16 mouse cellular contexts compared by ENCODE assay signal in genomic region chr14:32016466-32016865, GRCm38 (mm10). TPM values are rescaled to one million over a fixed set of nuclear protein-coding genes. Genes with fewer than 3 reads are reported as not detected.
DNase-seq lines count a peak whose midpoint lies in the region; ATAC-seq and TF ChIP-seq lines count a peak whose summit lies in the region.
"Had no signal": no experiment of that assay in that cellular context is flagged by ENCODE, and none has a peak within 500 bp of the region (broad histone marks: within the 10 kb centered on the region; RNA-seq: fewer than 3 reads in every experiment).

No protein-coding gene starts in this region.

- intact Hi-C loops in gastrocnemius, adult 2 months (cut with DNase I) = no loop called here
- intact Hi-C loops in gastrocnemius, postnatal 14 days (cut with DNase I; ENCODE audit: low total_unique reads) = no loop called here

- TF ChIP-seq EP300 in stomach, postnatal 0 days (optimal IDR thresholded peaks at IDR 0.05) = no peak

- peak overlapping the region; percentile 76; the same call in 1 of the 2 replicates for H3K27ac ChIP-seq in gastrocnemius, adult 2 months
- H3K27ac ChIP-seq in forebrain, postnatal 0 days (ENCODE audit: low read depth, low read length) = peak overlapping the region; percentile 88
- H3K27ac ChIP-seq in limb, embryonic 13.5 days = peak overlapping the region; percentile 85; the same call in 1 of the 2 replicates
- H3K27ac ChIP-seq in midbrain, postnatal 0 days (ENCODE audit: low read depth, low read length) = peak overlapping the region; percentile 84
- no peak overlapping the region for H3K27ac ChIP-seq in stomach, postnatal 0 days (replicated peaks)
- H3K27ac ChIP-seq: liver, embryonic 14.5 days; stomach, embryonic 15.5 days had no signal

- no peaks in the 10 kb centered on the region for H3K27me3 ChIP-seq in forebrain, postnatal 0 days (ENCODE audit: insufficient read depth, low read length)
- no peaks in the 10 kb centered on the region for H3K27me3 ChIP-seq in limb, embryonic 13.5 days
- H3K27me3 ChIP-seq in midbrain, postnatal 0 days (ENCODE audit: insufficient read depth, low read length) = no peaks in the 10 kb centered on the region
- H3K27me3 ChIP-seq in stomach, postnatal 0 days (ENCODE audit: control insufficient read depth, insufficient read depth, low read length) = no peaks in the 10 kb centered on the region
- H3K27me3 ChIP-seq: stomach, embryonic 15.5 days had no signal

- H3K4me1 ChIP-seq in forebrain, postnatal 0 days (ENCODE audit: insufficient read depth) = peaks cover 20% of the 10 kb centered on the region
- H3K4me1 ChIP-seq in limb, embryonic 13.5 days = peaks cover 22% of the 10 kb centered on the region
- peaks cover 8% of the 10 kb centered on the region; the same call in 1 of the 2 replicates for H3K4me1 ChIP-seq in midbrain, postnatal 0 days (ENCODE audit: insufficient read depth, low read length)
- no peaks in the 10 kb centered on the region for H3K4me1 ChIP-seq in stomach, postnatal 0 days (replicated peaks; ENCODE audit: control insufficient read depth, insufficient read depth)

- no peaks in the 10 kb centered on the region for H3K9me3 ChIP-seq in forebrain, postnatal 0 days (ENCODE audit: low read length)
- no peaks in the 10 kb centered on the region for H3K9me3 ChIP-seq in limb, embryonic 13.5 days
- no peaks in the 10 kb centered on the region for H3K9me3 ChIP-seq in midbrain, postnatal 0 days (ENCODE audit: low read length)
- H3K9me3 ChIP-seq in stomach, postnatal 0 days (ENCODE audit: control insufficient read depth, low read length) = no peaks in the 10 kb centered on the region
- H3K9me3 ChIP-seq: stomach, embryonic 15.5 days had no signal

- TF ChIP-seq CTCF in gastrocnemius, adult 2 months (IDR thresholded peaks at IDR 0.05) = no peak
- no peak for TF ChIP-seq CTCF in forebrain, postnatal 0 days (IDR thresholded peaks at IDR 0.05; ENCODE audit: low read depth)
- no peak for TF ChIP-seq CTCF in midbrain, postnatal 0 days (IDR thresholded peaks at IDR 0.05)
- no peak for TF ChIP-seq CTCF in stomach, postnatal 0 days (IDR thresholded peaks at IDR 0.05; ENCODE audit: low read depth)

- H3K36me3 ChIP-seq in forebrain, postnatal 0 days (ENCODE audit: insufficient read depth) = no peaks in the 10 kb centered on the region
- no peaks in the 10 kb centered on the region for H3K36me3 ChIP-seq in limb, embryonic 13.5 days
- H3K36me3 ChIP-seq in midbrain, postnatal 0 days (ENCODE audit: insufficient read depth, low read length) = no peaks in the 10 kb centered on the region
- no peaks in the 10 kb centered on the region for H3K36me3 ChIP-seq in stomach, postnatal 0 days (ENCODE audit: control insufficient read depth, insufficient read depth, low read length)
- H3K36me3 ChIP-seq: stomach, embryonic 15.5 days had no signal

- no peak overlapping the region for H3K4me3 ChIP-seq in gastrocnemius, adult 2 months
- no peak overlapping the region for H3K4me3 ChIP-seq in forebrain, postnatal 0 days (ENCODE audit: low read depth, low read length)
- no peak overlapping the region for H3K4me3 ChIP-seq in limb, embryonic 13.5 days
- no peak overlapping the region for H3K4me3 ChIP-seq in midbrain, postnatal 0 days (ENCODE audit: low read depth, low read length)
- no peak overlapping the region for H3K4me3 ChIP-seq in stomach, postnatal 0 days (ENCODE audit: low read depth, low read length)
- H3K4me3 ChIP-seq: erythroblast, embryonic 14.5 days; stomach, embryonic 15.5 days had no signal

- no peak for DNase-seq in gastrocnemius, adult 2 months
- DNase-seq in gastrocnemius, postnatal 14 days = no peak
- no peak for DNase-seq in forebrain, postnatal 0 days
- DNase-seq in midbrain, postnatal 0 days (ENCODE audit: low spot score) = no peak
- no peak for DNase-seq in right cerebral cortex, postnatal 25 days
- no peak for DNase-seq in stomach, postnatal 0 days (ENCODE audit: low spot score)
- DNase-seq in left cerebral cortex, adult 9 months (ENCODE audit: low spot score in 2 of 2) = no peak
- DNase-seq: cerebellum, adult 11 months; heart, postnatal 36 days; thymus, postnatal 36 days had no signal

- H3K4me2 ChIP-seq in forebrain, postnatal 0 days (ENCODE audit: low read depth) = peak overlapping the region; percentile 38; the same call in 1 of the 2 replicates
- H3K4me2 ChIP-seq in limb, embryonic 13.5 days (replicated peaks) = peak overlapping the region; percentile 44
- H3K4me2 ChIP-seq in midbrain, postnatal 0 days (ENCODE audit: low read depth, low read length, poor library complexity, severe bottlenecking) = peak overlapping the region; percentile 12; the same call in 1 of the 2 replicates
- no peak overlapping the region for H3K4me2 ChIP-seq in stomach, postnatal 0 days (replicated peaks; ENCODE audit: low read depth)
- H3K4me2 ChIP-seq: stomach, embryonic 15.5 days had no signal

- 0 out of 2 replicates have a peak overlapping the region, but pooled peaks have one; percentile 34 for H3K9ac ChIP-seq in forebrain, postnatal 0 days
- no peak overlapping the region for H3K9ac ChIP-seq in limb, embryonic 13.5 days
- no peak overlapping the region for H3K9ac ChIP-seq in midbrain, postnatal 0 days (replicated peaks; ENCODE audit: low read length, poor library complexity, severe bottlenecking)
- H3K9ac ChIP-seq in stomach, postnatal 0 days (ENCODE audit: low read length) = no peak overlapping the region
- H3K9ac ChIP-seq: liver, embryonic 14.5 days; stomach, embryonic 15.5 days had no signal

- ATAC-seq in forebrain, postnatal 0 days = peak; percentile 15
- no peak for ATAC-seq in limb, embryonic 13.5 days (ENCODE audit: low FRiP score, low read depth)
- ATAC-seq in midbrain, postnatal 0 days (ENCODE audit: low FRiP score) = no peak
- ATAC-seq in stomach, postnatal 0 days (ENCODE audit: low FRiP score, low TSS enrichment) = no peak

- WGBS in forebrain, postnatal 0 days = 48% methylated on average over 3 of the region's 3 CpGs
- WGBS in limb, embryonic 13.5 days = 61% methylated on average over 3 of the region's 3 CpGs
- 60% methylated on average over 3 of the region's 3 CpGs for WGBS in midbrain, postnatal 0 days
- WGBS in stomach, postnatal 0 days = 83% methylated on average over 3 of the region's 3 CpGs

RNA-seq across cellular contexts. Expression of gene Galnt15, which starts 12.3 kb away (rescaled TPM):
- 10 to 100 TPM in 1 of 2 experiments, 1 to 10 TPM in 1; 3.8 to 10.4 TPM for total RNA-seq in gastrocnemius, adult 2 months (2021)
- 10 to 100 TPM; 12.9 to 13.5 TPM for total RNA-seq in gastrocnemius, postnatal 14 days (2021)
- 0.92 and 1.8 TPM in 2 replicates for total RNA-seq in forebrain, postnatal 0 days (2014; rRNA removed)
- 0.48 and 0.54 TPM in 2 replicates for polyA plus RNA-seq in forebrain, postnatal 0 days (2015; fragmentation: Nextera tagmentation; extraction: Ambion mirVana)
- polyA plus RNA-seq in limb, embryonic 13.5 days (2015; fragmentation: Nextera tagmentation; extraction: Ambion mirVana) = 0.04 and 0.06 TPM in 2 replicates
- total RNA-seq in midbrain, postnatal 0 days (2014; rRNA removed) = 1.9 TPM in 2 replicates
- 0.59 and 0.77 TPM in 2 replicates for polyA plus RNA-seq in midbrain, postnatal 0 days (2015; fragmentation: Nextera tagmentation; extraction: Ambion mirVana)
- polyA plus RNA-seq in stomach, postnatal 0 days (2015; fragmentation: Nextera tagmentation; extraction: Ambion mirVana) = 0.56 and 0.71 TPM in 2 replicates
- total RNA-seq: CH12.LX; monocyte, adult 5-6 weeks had no signal
- polyA plus RNA-seq: erythroblast, embryonic 14.5 days; liver, embryonic 14.5 days had no signal
